Mouse (Mus musculus): ENCODE measurements around the gene Galnt16.

DNA sequence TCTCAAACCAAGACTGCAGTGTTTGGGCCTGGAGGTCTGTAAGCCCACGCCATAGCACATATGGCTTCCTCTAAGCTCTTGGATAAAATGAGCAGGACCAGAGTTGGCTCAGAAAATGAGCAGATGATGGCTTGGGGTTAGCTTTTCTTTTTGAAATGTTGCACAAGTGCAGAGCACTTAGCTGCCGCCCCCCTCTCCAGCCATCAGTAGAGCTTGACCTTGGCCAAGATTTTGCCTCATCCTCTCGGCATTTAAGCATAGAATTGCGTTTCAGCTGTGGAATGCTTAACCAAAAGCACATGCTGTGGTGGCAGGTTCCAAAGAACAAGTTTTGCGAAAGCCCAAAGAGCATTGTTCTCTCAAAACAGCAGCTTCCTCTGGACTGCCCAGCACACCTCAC, 13.4 kb upstream of the Galnt16 start:
- TF ChIP-seq CTCF (IDR thresholded peaks at IDR 0.05; ENCODE audit: low read depth) (no peak), EP300 (IDR thresholded peaks at IDR 0.05; ENCODE audit: low read depth) (no peak)

All from heart, postnatal 0 days (tissue).